Mouse (Mus musculus) limb, embryonic 11.5 days (tissue): ENCODE measurements around the gene Cox11. TPM values are rescaled to one million over a fixed set of nuclear protein-coding genes. Genes with fewer than 3 reads are reported as not detected.

Experiments
- ATAC-seq: fragments of 200-750 bp; cut with Nextera tagmentation; 2 replicates; pipeline ENCODE4 v1.8.0; 2017; ENCODE audit warnings: low read depth; ENCODE audit not compliant: insufficient number of reproducible peaks, low FRiP score, low TSS enrichment
- DNase-seq: peaks from one replicate; pipeline ENCODE4 v3.0.0-alpha.2; 2015; ENCODE audit warnings: low spot score
- H3K27ac ChIP-seq: fragments of 300-500 bp; sonication (generic); replicated peaks from 2 replicates; pipeline ENCODE4 v1.5.1; 2014; ENCODE audit warnings: low read depth, mild to moderate bottlenecking, low read length
- H3K27me3 ChIP-seq: fragments of 300-500 bp; sonication (generic); 2 replicates; pipeline ENCODE4 v1.6.1; 2014; ENCODE audit warnings: mild to moderate bottlenecking, low read length, mixed read lengths; ENCODE audit not compliant: control insufficient read depth, insufficient read depth
- H3K36me3 ChIP-seq: fragments of 300-500 bp; sonication (generic); 2 replicates; pipeline ENCODE4 v1.6.1; 2014; ENCODE audit warnings: mild to moderate bottlenecking, low read length, moderate library complexity, mixed read lengths; ENCODE audit not compliant: control insufficient read depth, insufficient read depth
- H3K4me1 ChIP-seq: fragments of 300-500 bp; sonication (generic); 2 replicates; pipeline ENCODE4 v1.6.1; 2014; ENCODE audit warnings: low read length, mixed read lengths; ENCODE audit not compliant: control insufficient read depth, insufficient read depth
- H3K4me2 ChIP-seq: fragments of 300-500 bp; sonication (generic); 2 replicates; pipeline ENCODE4 v1.6.1; 2014; ENCODE audit warnings: low read depth, mild to moderate bottlenecking, moderate library complexity; ENCODE audit not compliant: severe bottlenecking
- H3K4me3 ChIP-seq: fragments of 300-500 bp; sonication (generic); 2 replicates; pipeline ENCODE4 v1.5.1; 2014; ENCODE audit warnings: low read depth, low read length
- H3K9ac ChIP-seq: fragments of 300-500 bp; sonication (generic); 2 replicates; pipeline ENCODE4 v1.6.1; 2014; ENCODE audit warnings: mild to moderate bottlenecking, low read length
- H3K9me3 ChIP-seq: fragments of 300-500 bp; sonication (generic); 2 replicates; pipeline ENCODE4 v1.6.1; 2016; ENCODE audit warnings: low read length; ENCODE audit not compliant: control insufficient read depth
- WGBS: fragments of 180-500 bp; shearing (Covaris S2); extraction: QIAGEN DNeasy Blood & Tissue Kit; methylation state at CpG from one replicate; pipeline ENCODE4 v1.1.7; 2014; 5-methylcytosine and 5-hydroxymethylcytosine counted together
- polyA plus RNA-seq: library from polyadenylated mRNA; unstranded; fragments of >200 nt; fragmentation: Nextera tagmentation; extraction: Ambion mirVana; gene quantifications from 2 replicates; pipeline ENCODE4 v1.2.1, GENCODE M21; 2014

The Cox11 gene
- polyA plus RNA-seq, 1 experiment from 2014 or later, result 27.9 TPM

DNA sequence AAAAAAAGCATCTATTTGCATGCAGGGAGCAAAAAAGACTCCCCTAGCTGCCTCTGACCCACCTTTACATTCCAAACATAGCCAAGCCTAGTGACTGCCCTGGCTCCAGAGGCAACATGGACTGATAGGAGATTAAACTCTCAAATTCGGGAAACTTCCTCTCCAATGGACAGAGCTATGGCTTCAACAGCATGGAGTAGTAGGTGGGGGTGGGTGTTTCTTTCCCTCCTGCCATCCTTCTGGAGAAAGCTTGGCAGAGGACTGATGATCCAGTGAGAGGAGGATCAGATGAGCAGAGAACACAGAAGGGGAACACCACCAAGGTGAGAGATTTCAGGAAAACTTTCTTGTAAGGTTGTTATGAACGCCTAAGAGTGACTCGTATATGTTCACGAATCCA lies 14.6 kb downstream of the Cox11 start:
- Histone ChIP-seq H3K9ac (no peak overlapping the region), H3K36me3 (peaks cover 2% of the 10 kb centered on the region), H3K4me3 (no peak overlapping the region), H3K4me1 (no peaks in the 10 kb centered on the region), H3K4me2 (no peak overlapping the region), H3K27ac (no peak overlapping the region), H3K9me3 (no peaks in the 10 kb centered on the region), H3K27me3 (no peaks in the 10 kb centered on the region)
- WGBS, result 91% methylated on average over 4 of the region's 4 CpGs
- DNase-seq (no peak), ATAC-seq (no peak)

DNA sequence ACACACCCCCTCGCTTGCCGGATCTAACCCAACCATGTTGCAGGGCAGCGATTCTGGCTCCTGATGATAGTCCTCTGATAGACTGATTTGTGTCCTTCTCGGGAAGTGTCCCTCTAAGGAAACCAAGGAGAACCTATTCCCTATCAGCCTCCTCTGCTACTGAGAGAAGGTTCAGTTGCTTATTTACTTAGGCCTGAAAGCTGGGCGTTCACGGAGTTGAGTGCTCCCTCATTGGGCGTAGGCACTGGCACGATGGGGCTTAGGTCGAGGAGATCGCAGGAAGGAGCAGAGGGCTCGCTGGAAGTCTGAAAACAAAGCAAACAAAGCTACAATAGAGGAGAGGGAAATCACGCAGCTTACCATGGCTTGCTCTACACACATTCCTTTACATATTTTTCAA lies 19.6 kb downstream of the Cox11 start:
- H3K9me3 ChIP-seq, result no peaks in the 10 kb centered on the region
- WGBS, result 95% methylated on average over 12 of the region's 12 CpGs
- ATAC-seq (no peak), DNase-seq (no peak)
- H3K27ac ChIP-seq, result no peak overlapping the region
- H3K9ac ChIP-seq, result no peak overlapping the region
- H3K4me1 ChIP-seq, result no peaks in the 10 kb centered on the region
- H3K4me3 ChIP-seq, result no peak overlapping the region
- H3K4me2 ChIP-seq, result no peak overlapping the region
- H3K36me3 ChIP-seq, result peaks cover 2% of the 10 kb centered on the region
- no peaks in the 10 kb centered on the region for H3K27me3 ChIP-seq

DNA sequence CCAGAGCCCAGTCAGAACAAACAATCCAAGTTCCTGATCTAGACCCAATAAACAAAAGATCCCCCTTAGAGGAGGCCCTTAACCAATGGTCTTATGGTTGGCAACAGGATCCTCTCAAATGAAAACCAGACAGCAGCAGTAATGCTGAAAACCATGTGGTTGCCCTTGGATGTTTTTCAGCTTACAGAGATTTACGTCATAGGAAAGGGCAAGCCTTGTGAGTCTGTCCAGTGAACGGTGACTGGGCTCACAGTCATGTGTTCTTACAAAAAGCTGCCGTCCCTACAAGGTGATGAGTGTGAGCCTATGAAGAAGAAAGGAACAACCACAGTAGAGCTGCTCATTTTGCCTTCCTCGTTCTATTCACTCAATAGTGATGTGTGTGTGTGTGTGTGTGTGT lies 22.7 kb downstream of the Cox11 start:
- peaks cover 13% of the 10 kb centered on the region for H3K4me1 ChIP-seq
- ATAC-seq, result no peak
- H3K27me3 ChIP-seq, result no peaks in the 10 kb centered on the region
- DNase-seq, result no peak
- no peak overlapping the region for H3K9ac ChIP-seq
- WGBS, result 48% methylated on average over 4 of the region's 4 CpGs
- no peaks in the 10 kb centered on the region for H3K9me3 ChIP-seq
- no peak overlapping the region for H3K4me2 ChIP-seq
- H3K27ac ChIP-seq, result no peak overlapping the region
- H3K4me3 ChIP-seq, result no peak overlapping the region
- no peaks in the 10 kb centered on the region; the same call in 1 of the 2 replicates for H3K36me3 ChIP-seq

DNA sequence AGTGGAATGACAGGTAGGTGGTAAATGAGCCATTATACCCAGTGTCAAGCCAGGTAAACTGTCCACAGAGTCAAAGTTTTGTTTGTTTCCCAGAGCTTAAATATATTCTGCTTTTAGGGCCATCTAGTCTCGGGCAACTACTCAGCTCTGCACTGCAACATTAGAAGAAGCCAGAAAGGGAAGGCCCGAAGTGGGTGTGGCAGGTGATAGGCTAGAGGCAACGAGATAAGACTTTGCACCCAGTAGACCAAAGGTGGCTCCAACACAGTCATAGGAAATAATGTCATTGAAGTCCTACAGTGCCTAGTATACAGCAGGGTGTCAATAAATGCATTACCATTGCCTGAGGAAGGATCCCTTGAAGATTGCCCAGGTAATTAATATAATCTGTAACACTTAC lies 25.1 kb downstream of the Cox11 start:
- H3K4me1 ChIP-seq, result peaks cover 13% of the 10 kb centered on the region
- DNase-seq (no peak), ATAC-seq (no peak)
- H3K4me3 ChIP-seq, result no peak overlapping the region
- no peaks in the 10 kb centered on the region for H3K9me3 ChIP-seq
- no peak overlapping the region for H3K4me2 ChIP-seq
- no peak overlapping the region for H3K9ac ChIP-seq
- WGBS, result 55% methylated on average over 3 of the region's 3 CpGs
- H3K27ac ChIP-seq, result no peak overlapping the region
- no peaks in the 10 kb centered on the region for H3K27me3 ChIP-seq
- no peaks in the 10 kb centered on the region for H3K36me3 ChIP-seq

DNA sequence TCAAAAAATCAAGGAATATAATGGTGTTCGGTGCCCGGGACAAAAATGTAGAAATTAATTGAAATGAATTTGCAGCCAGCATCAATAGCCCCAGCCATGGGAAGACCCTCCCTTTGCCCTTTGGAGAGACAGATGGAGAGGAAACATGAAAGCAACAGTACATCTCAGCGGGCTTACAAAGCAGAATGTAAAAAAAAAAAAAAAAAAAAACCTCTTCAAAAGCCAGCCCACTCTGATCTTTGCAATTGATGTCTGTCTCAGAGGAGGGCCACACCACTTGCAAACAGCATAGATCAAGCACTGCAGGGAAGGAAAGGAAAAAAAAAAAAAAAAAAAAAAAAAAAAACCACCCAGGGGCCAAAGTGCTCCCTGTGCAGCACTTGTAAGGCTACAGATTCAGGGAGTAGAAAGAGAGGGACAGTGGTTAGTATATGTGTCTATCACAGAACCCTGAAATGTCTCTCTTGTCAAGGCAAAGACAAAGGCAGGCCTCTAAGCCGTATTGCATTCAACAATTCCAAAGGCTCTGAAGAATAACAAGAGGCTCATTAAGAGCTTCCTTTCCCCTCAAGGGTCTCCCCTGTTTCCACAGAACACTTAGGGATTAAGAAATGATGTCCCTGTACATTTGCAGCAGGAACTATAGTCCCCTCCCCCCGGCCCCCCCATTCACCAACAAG lies 25.8 kb downstream of the Cox11 start:
- ATAC-seq (no peak), DNase-seq (no peak)
- no peak overlapping the region; the same call in 1 of the 2 replicates for H3K27ac ChIP-seq
- no peak overlapping the region for H3K4me2 ChIP-seq
- no peaks in the 10 kb centered on the region for H3K36me3 ChIP-seq
- H3K4me1 ChIP-seq, result peaks cover 13% of the 10 kb centered on the region
- no peak overlapping the region for H3K9ac ChIP-seq
- H3K27me3 ChIP-seq, result no peaks in the 10 kb centered on the region
- no peak overlapping the region for H3K4me3 ChIP-seq
- H3K9me3 ChIP-seq, result no peaks in the 10 kb centered on the region
- 38% methylated on average over 5 of the region's 5 CpGs for WGBS

DNA sequence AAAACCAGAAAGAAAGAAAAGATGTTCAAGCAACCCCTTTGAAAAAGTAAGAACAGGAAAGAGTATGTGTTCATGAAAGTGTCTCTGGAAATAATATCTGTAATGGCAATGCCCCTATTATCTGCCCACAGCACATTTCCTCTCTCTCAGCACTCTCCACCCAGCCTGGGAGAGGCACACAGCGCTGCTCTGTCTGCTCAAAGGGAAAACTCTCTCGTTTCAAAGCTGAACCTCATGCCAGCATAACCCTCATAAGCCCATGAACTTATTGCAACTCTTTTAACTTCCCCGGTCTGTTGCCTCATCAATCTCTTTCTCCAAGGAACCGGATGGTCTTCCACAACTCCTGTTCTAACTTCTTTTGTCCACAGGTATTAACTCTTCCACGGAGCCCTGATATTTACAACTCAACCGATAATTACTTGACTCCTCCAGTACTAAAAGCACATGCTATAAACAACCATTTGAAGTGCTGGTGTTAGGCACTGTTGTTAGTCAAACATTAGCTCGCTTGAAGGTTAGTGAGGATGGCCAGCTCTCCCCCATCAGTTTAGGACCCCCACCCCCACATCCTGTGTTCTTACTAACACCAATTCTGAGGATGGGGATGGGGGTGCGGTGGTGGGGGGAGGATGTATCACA lies 26.5 kb downstream of the Cox11 start:
- Histone ChIP-seq H3K27me3 (no peaks in the 10 kb centered on the region), H3K9ac (no peak overlapping the region), H3K4me2 (no peak overlapping the region), H3K27ac (peak overlapping the region; percentile 57; the same call in 1 of the 2 replicates), H3K36me3 (no peaks in the 10 kb centered on the region), H3K4me3 (no peak overlapping the region), H3K4me1 (peaks cover 13% of the 10 kb centered on the region), H3K9me3 (no peaks in the 10 kb centered on the region)
- ATAC-seq (no peak), DNase-seq (peak; percentile 41)
- whole genome bisulfite sequencing, result 4% methylated on average over 8 of the region's 8 CpGs

DNA sequence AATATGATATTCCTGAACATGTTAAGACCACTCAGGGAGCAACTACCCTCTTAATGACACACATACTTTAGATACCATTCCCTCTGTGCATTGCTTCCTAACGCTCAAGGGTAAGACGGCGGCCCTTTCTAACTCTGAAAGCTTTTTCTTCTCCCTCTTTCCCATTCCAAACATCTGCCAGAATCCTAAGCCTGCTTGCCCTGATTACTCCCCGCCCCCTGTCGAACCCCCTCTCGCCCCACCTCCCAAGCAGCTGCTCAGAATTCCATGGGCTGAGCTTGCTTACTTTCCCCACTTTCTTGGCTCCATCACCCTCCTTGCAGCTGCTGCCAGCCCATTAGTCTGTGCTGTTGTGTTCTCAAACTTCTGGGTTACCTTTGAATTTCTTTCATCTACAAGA lies 27.2 kb downstream of the Cox11 start:
- WGBS, result 5% methylated on average over 6 of the region's 6 CpGs
- DNase-seq, result peak; percentile 49
- Histone ChIP-seq H3K4me3 (no peak overlapping the region), H3K4me1 (peaks cover 13% of the 10 kb centered on the region), H3K36me3 (no peaks in the 10 kb centered on the region), H3K9ac (no peak overlapping the region), H3K4me2 (no peak overlapping the region), H3K27ac (no peak overlapping the region), H3K27me3 (no peaks in the 10 kb centered on the region), H3K9me3 (no peaks in the 10 kb centered on the region)
- ATAC-seq, result peak; percentile 77

DNA sequence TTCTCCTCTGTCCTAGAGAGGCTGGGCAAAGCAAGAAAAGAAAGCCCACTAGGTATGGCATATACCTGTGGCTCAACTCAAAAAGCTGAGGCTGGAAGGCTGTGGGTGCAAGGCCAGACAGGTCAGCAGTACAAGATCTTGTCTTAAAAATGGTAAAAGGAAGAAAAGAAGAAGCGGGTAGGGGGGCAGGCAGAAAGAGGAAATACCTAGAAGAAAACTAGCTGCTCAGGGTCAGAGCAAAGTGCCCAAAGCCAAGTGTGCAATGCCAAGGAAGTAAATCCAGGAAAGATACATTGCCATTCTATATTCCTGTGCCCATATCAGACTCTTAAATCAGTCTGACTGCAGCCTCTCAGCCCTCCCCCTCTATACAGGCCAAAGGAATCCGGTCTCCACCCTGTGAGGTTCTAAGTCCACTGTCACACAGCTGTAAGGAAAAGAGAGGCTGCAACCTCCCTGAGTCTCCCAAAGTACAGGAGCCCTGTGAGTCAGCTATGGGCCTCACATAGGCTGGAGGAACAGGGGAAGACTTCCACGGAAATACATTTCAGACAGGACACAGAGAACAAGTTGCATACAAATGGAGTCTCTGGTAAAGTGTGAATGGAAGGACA lies 28.3 kb downstream of the Cox11 start:
- no peak overlapping the region for H3K4me3 ChIP-seq
- no peak for ATAC-seq
- DNase-seq, result no peak
- no peak overlapping the region for H3K9ac ChIP-seq
- H3K4me1 ChIP-seq, result peaks cover 13% of the 10 kb centered on the region
- H3K27me3 ChIP-seq, result no peaks in the 10 kb centered on the region
- no peak overlapping the region for H3K4me2 ChIP-seq
- H3K27ac ChIP-seq, result 0 out of 2 replicates have a peak overlapping the region, but pooled peaks have one; percentile 14
- no peaks in the 10 kb centered on the region for H3K9me3 ChIP-seq
- no peaks in the 10 kb centered on the region for H3K36me3 ChIP-seq
- WGBS, result 69% methylated on average over 3 of the region's 3 CpGs
